Mouse (Mus musculus) ES-Bruce4 (cell line): ENCODE measurements around the gene Bnip3.

Experiments
- CTCF ChIP-seq: IDR thresholded peaks from one replicate; pipeline ENCODE4 v1.8.1; 2011; ENCODE audit warnings: low read depth, low read length
- POLR2A ChIP-seq: IDR thresholded peaks from one replicate; pipeline ENCODE4 v1.8.1; 2011; ENCODE audit warnings: low read length; ENCODE audit not compliant: insufficient read depth

DNA sequence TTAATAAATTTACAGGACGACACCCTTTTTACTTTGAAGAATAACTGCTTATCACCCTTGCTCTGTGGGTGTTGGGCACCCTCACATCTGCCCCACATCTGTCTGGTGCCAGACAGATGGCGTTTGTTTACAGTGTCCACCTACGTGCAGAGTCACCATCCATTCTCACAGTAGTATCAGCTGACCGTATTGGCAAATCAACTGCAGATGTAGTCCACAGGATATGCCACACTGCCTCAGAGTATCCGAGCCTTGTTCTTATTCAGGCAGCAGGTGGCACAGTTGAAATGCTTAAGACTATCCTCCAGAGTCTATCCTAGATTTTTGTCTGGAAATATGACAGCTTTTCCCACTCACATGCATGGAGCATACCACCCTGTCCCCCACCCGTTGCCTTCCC lies 42.0 kb downstream of the Bnip3 start:
- TF ChIP-seq POLR2A (no peak), CTCF (no peak)
